In genomic region chr1:144002715-144003066, GRCm38 (mm10) we compare ENCODE assay signal across 8 mouse cellular contexts. TPM values are rescaled to one million over a fixed set of nuclear protein-coding genes. Genes with fewer than 3 reads are reported as not detected.
DNase-seq lines count a peak whose midpoint lies in the region; ATAC-seq and TF ChIP-seq lines count a peak whose summit lies in the region.

No protein-coding gene starts in this region.

- no peak for TF ChIP-seq CTCF in lung, adult 2 months (IDR thresholded peaks at IDR 0.05; ENCODE audit: insufficient read depth, low read length)

- no peak overlapping the region for H3ac ChIP-seq in myocyte (ENCODE audit: control insufficient read depth, insufficient read length)

- no peak overlapping the region for H3K27ac ChIP-seq in forebrain, embryonic 15.5 days (replicated peaks)
- no peak overlapping the region for H3K27ac ChIP-seq in limb, embryonic 15.5 days

- peak overlapping the region; percentile 68 for H3K4me2 ChIP-seq in forebrain, embryonic 15.5 days (replicated peaks)
- H3K4me2 ChIP-seq in limb, embryonic 15.5 days: peak overlapping the region; percentile 81
- peak overlapping the region; percentile 78 for H3K4me2 ChIP-seq in myocyte (ENCODE audit: low read depth)

- no peaks in the 10 kb centered on the region for H3K9me3 ChIP-seq in forebrain, embryonic 15.5 days
- no peaks in the 10 kb centered on the region; the same call in 1 of the 2 replicates for H3K9me3 ChIP-seq in limb, embryonic 15.5 days

- H3K9ac ChIP-seq in forebrain, embryonic 15.5 days (replicated peaks): peak overlapping the region; percentile 73; the same call in 1 of the 2 replicates
- no peak overlapping the region for H3K9ac ChIP-seq in limb, embryonic 15.5 days

- 37% methylated on average over 4 of the region's 4 CpGs for WGBS in lung, adult 2 months
- 73% methylated on average over 4 of the region's 4 CpGs for WGBS in forebrain, embryonic 15.5 days
- WGBS in limb, embryonic 15.5 days: 67% methylated on average over 4 of the region's 4 CpGs

- H3K4me1 ChIP-seq in lung, adult 2 months (ENCODE audit: control insufficient read depth, insufficient read depth, low read length): peaks cover 3% of the 10 kb centered on the region; the same call in 1 of the 2 replicates
- H3K4me1 ChIP-seq in forebrain, embryonic 15.5 days: peaks cover 24% of the 10 kb centered on the region
- H3K4me1 ChIP-seq in limb, embryonic 15.5 days: 0 out of 2 replicates have a peak, but pooled peaks cover 5% of the 10 kb centered on the region

- no peak for DNase-seq in lung, adult 2 months
- DNase-seq in lung, postnatal 10 days: no peak
- DNase-seq in urinary bladder, adult 18-20 months (ENCODE audit: low spot score in 2 of 2): no peak
- no peak for DNase-seq in ovary, postnatal 14 days (ENCODE audit: low spot score)
- no peak for DNase-seq in adrenal gland, adult 18-20 months (ENCODE audit: low spot score in 2 of 2)

- H3K36me3 ChIP-seq in forebrain, embryonic 15.5 days: peaks cover 8% of the 10 kb centered on the region; the same call in 1 of the 2 replicates
- no peaks in the 10 kb centered on the region for H3K36me3 ChIP-seq in limb, embryonic 15.5 days
- peaks cover 5% of the 10 kb centered on the region for H3K36me3 ChIP-seq in myocyte (ENCODE audit: control insufficient read depth, insufficient read depth)

- no peak for ATAC-seq in forebrain, embryonic 15.5 days (replicated peaks)
- no peak for ATAC-seq in limb, embryonic 15.5 days (ENCODE audit: insufficient number of reproducible peaks, low FRiP score, low TSS enrichment, low read depth)

- 0 out of 2 replicates have a peak, but pooled peaks have one; percentile 23 for TF ChIP-seq POLR2A in lung, adult 2 months (IDR thresholded peaks at IDR 0.05; ENCODE audit: borderline replicate concordance, extremely low read depth, low read depth, low read length)
- TF ChIP-seq POLR2A in myocyte (IDR thresholded peaks at IDR 0.05; ENCODE audit: insufficient read length, low read depth): no peak

- H3K27me3 ChIP-seq in forebrain, embryonic 15.5 days: no peaks in the 10 kb centered on the region
- H3K27me3 ChIP-seq in limb, embryonic 15.5 days: no peaks in the 10 kb centered on the region
- H3K27me3 ChIP-seq in myocyte (ENCODE audit: control insufficient read depth, insufficient read depth, insufficient read length): no peaks in the 10 kb centered on the region

- peak overlapping the region; percentile 45 for H3K4me3 ChIP-seq in lung, adult 2 months (replicated peaks; ENCODE audit: extremely low read depth, low read depth, low read length)
- peak overlapping the region; percentile 82 for H3K4me3 ChIP-seq in forebrain, embryonic 15.5 days
- H3K4me3 ChIP-seq in limb, embryonic 15.5 days: peak overlapping the region; percentile 62
- peak overlapping the region; percentile 41 for H3K4me3 ChIP-seq in myocyte

- H3K79me2 ChIP-seq in myocyte (ENCODE audit: control insufficient read depth, insufficient read depth): no peaks in the 10 kb centered on the region

TF ChIP-seq in myocyte, 11 proteins besides CTCF, POLR2A, EP300 and RAD21:
- no peak for TF ChIP-seq TCF3 (IDR thresholded peaks at IDR 0.05; ENCODE audit: insufficient read length, low read depth)
- no peak for TF ChIP-seq TCF12 (IDR thresholded peaks at IDR 0.05; ENCODE audit: insufficient read depth, poor library complexity, severe bottlenecking)

RNA-seq across cellular contexts. Expression of gene Rgs2, which starts 1.3 kb away (rescaled TPM):
- 6.1 and 22.9 TPM in 2 replicates for polyA plus RNA-seq in lung, adult 2 months (2012; rRNA removed)
- 79.6 and 88.7 TPM in 2 replicates for polyA plus RNA-seq in forebrain, embryonic 15.5 days (2015; fragmentation: Nextera tagmentation; extraction: Ambion mirVana)
- polyA plus RNA-seq in limb, embryonic 15.5 days (2015; fragmentation: Nextera tagmentation; extraction: Ambion mirVana): 57.7 and 59.7 TPM in 2 replicates
- 3.6 TPM for polyA plus RNA-seq in myocyte (2012; fragmentation: generic; extraction: Trizol)
- 100 to 1,000 TPM; 210 to 229 TPM for total RNA-seq in adrenal gland, adult 18-20 months (2021)
